Mouse (Mus musculus): ENCODE data around the gene Zfp511.

The Zfp511 gene

DNA sequence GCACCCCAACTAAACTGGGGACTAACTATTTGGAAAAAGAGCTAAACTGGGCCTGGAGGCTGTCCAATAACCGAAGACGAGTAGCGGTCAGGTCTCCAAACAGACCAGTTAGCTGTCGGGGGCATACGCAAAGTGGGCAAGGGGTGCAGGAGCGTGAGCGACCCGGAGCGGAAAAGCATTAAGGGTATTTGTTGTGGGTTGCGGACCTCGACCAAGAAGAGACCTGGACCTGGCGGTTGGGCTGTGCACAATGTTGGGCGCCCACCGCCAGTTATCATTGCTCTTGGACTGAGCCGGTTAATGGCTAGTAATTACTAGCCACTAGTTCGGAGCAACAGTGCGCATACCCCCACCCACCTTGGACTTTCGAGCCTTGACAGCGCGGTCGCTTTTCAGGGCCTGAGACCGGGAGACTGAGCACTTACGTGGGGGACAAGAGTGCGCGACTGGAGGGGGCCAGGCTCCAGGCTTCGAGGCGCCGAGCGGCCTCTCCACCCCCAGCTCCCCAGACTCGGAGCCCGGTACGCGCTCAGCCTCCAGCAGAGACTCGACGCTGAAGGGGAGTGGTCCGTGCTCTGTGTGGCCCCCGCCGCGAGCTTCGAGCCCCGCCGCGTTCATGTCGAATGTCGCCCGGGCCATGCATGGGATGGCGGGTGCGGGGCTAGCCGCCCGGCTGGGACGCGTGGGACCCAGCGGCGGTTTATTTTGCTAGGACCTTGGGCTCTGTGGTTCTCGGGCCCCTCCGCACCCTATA is 12.3 kb downstream of the Zfp511 start, which contains the start of gene Msx3:
Msx3 (minus strand) TSS at position 729 of the 754 bp plus-strand sequence.
- DNase-seq (ENCODE audit: low spot score), result peak; percentile 51

GRCm38 (mm10) chr7:140049115-140049689 is 13.0 kb downstream of the Zfp511 start:
- DNase-seq (ENCODE audit: low spot score), result peak; percentile 58

- DNase-seq (ENCODE audit: low spot score), result no peak
These were observed 17.9 kb downstream of the Zfp511 start for GRCm38 (mm10) chr7:140054124-140054523.

- DNase-seq (ENCODE audit: low spot score), result peak; percentile 85
These were observed 21.5 kb downstream of the Zfp511 start for GRCm38 (mm10) chr7:140057413-140058407.

DNA sequence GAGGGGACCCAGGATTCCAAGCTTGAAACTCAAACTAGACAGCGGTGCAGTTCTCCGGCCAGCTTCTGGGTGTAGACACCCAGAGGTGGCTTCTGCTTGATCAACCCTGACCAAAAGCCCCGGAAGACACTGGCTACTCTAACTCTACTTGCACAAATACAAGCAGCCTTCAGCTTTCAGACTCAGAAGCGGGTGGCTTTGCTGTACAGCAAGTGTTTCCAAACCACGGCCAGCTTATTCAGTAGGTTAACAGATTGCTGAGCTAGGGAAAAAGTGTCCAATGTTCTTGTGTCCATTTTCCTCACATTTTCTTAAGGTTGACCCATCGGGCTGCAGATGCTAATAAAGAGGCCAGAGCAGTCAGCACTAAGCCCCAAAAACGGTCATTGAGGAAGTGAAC is 22.3 kb downstream of the Zfp511 start:
- DNase-seq (ENCODE audit: low spot score), result no peak

- peak; percentile 31 for DNase-seq (ENCODE audit: low spot score)
These were observed 23.4 kb downstream of the Zfp511 start for GRCm38 (mm10) chr7:140059601-140060000.

- DNase-seq (ENCODE audit: low spot score), result peak; percentile 86
These were observed 25.0 kb downstream of the Zfp511 start for GRCm38 (mm10) chr7:140060936-140061831.

GRCm38 (mm10) chr7:140061832-140062130 is 25.6 kb downstream of the Zfp511 start:
- DNase-seq (ENCODE audit: low spot score), result no peak

DNA sequence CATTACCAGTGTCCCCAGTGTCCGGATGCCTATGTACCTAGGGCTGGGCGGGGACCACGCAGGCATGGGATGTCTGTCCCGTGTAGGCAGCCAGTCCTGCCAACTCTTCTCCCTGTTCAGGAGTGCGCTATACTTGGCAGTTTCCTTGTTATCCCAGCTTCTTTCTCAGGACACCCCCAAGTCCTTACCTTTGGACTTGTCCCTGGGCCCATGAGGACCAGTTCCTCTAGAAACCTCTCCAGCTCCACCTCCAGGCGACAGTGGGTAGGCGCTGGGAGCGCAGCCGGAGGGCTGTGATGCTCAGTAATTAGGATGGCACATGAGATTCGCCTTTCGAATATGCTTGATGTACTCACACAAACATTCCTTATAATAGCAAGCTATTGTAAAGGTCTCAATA is 26.1 kb downstream of the Zfp511 start:
- peak; percentile 66 for DNase-seq (ENCODE audit: low spot score)

DNA sequence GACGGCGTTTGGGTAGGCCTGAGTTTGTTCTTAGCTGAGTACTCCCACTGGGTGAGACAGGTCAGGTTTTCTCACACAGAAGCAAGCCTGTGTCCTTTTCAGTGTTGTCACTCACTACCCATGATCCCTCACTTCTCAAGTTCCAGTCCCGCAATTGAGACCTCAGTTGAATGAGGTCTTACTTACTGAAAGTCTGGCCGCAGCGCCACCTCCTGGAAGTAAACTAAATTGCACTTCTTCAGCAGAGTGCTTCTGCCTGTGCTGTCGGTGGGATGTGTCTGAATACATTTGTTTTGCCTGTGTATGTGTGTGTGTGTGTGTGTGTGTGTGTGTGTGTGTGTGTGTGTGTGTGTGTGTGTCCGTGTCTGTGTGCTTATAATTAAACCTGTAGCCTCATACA is 26.9 kb downstream of the Zfp511 start:
- peak; percentile 91 for DNase-seq (ENCODE audit: low spot score)

GRCm38 (mm10) chr7:140067397-140067796 is 31.2 kb downstream of the Zfp511 start:
- DNase-seq (ENCODE audit: low spot score), result no peak

- DNase-seq (ENCODE audit: low spot score), result peak; percentile 40
These were observed 34.0 kb downstream of the Zfp511 start for GRCm38 (mm10) chr7:140070042-140070711.

- DNase-seq (ENCODE audit: low spot score), result no peak
These were observed 41.5 kb downstream of the Zfp511 start for GRCm38 (mm10) chr7:140077698-140078097.

- DNase-seq (ENCODE audit: low spot score), result peak; percentile 87
These were observed 42.5 kb downstream of the Zfp511 start for GRCm38 (mm10) chr7:140078711-140079110.

- DNase-seq (ENCODE audit: low spot score), result peak; percentile 95
These were observed 44.4 kb downstream of the Zfp511 start for GRCm38 (mm10) chr7:140080503-140081156.

GRCm38 (mm10) chr7:140081408-140082241 is 45.4 kb downstream of the Zfp511 start:
- DNase-seq (ENCODE audit: low spot score), result no peak

DNA sequence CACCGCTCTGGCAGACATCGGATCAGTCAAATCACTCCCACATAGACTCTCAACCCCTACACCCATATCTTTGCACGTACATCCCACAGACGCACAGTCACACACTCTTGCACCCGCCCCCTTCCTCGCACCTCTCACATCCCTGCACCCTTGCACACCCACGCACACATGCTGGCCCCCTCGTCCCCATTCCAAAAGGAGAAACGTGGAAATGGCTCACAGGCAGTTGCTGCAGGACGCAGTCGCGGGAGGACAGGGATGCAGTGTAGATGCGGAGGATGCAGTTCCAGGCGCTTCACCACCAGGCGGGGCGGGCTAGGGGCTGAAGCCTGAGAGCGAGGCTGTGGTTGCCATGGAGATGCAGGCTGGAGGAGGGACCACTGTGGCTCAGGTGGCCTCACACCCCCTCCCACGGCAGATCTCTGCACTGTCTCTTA is 46.1 kb downstream of the Zfp511 start, which contains the start of gene Caly:
Caly (minus strand) TSS at position 307 of the 437 bp plus-strand sequence.
- peak; percentile 86 for DNase-seq (ENCODE audit: low spot score)
